Mouse (Mus musculus) lung, postnatal 36 days (tissue): ENCODE measurements at regions not wholly inside any gene's neighbourhood (a gene's known extent, or its start where the extent isn't known, plus 50 kb on each side); places are given as distances from the start of the nearest gene placed in this dataset.

Source experiments
- DNase-seq: peaks from one replicate; pipeline ENCODE4 v3.0.0; 2022; ENCODE audit warnings: mixed read lengths

DNA sequence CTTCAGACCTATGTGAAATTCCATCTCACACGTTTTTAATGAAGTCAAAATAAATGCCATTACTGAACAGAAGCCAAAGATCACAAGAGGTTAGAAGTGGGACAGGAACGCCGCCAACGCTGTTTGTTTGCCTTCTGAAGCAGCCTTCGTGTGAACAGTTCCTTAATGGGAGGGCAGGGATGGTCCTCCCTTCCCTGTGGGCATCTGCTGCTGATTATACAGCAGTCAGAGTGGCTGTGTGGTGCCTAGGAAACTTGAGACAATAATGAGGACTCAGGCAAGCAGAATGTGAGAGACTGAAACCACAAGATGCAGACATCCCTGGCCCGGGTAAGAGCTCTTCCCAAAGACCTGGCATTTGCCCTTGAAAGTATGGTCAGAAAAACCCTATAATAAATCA, 164.3 kb downstream of the Cxcl12 start:
- no peak for DNase-seq

GRCm38 (mm10) chr6:117342123-117342522, 173.8 kb downstream of the Cxcl12 start:
- DNase-seq, result no peak

DNA sequence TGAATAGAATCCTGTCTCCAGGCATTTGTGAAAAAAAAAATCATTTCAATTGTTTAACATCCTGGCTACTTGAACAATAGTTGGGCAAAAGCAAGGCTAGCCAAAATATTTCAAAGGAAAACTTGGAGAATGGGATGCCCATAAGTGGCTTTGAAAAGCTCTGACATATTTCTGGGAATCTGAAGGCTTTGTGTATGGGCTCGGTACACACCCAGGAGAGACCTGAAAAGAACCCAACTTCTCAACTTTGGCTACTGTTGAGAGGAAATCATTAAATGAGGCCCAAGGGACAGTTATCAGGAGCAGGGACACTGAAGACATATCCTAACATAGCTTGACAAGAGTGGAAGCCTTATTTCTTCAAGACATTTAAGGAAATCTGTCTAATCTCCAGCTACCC, 179.0 kb downstream of the Cxcl12 start:
- DNase-seq, result no peak

- DNase-seq, result no peak
Measured at GRCm38 (mm10) chr6:117351846-117352245, 183.5 kb downstream of the Cxcl12 start.

GRCm38 (mm10) chr6:117353091-117353490, 184.8 kb downstream of the Cxcl12 start:
- DNase-seq, result no peak

GRCm38 (mm10) chr6:117356101-117356500, 187.8 kb downstream of the Cxcl12 start:
- no peak for DNase-seq

GRCm38 (mm10) chr6:117359401-117359800, 191.1 kb downstream of the Cxcl12 start:
- no peak for DNase-seq

DNA sequence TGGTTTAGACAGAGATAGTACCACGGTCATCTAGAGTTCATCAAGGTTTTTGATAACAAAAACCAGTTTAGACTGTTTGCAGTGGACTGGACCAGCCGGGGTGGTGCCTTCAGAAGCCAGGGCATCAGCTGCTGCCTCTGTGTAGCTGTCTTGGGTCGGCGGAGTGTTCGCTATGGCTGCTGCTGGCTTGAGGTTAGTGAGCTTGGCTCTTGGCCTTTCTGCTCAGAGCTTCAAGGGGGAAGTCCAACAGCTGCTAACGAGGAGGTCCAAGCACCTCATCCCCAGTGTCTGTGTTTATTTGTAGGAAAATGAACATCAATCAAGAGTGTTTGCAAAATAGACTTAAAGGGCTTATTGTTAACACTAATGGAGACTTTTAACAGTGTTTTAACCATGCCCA, 198.2 kb downstream of the Cxcl12 start:
- DNase-seq, result no peak

GRCm38 (mm10) chr6:117375989-117376388, 207.7 kb downstream of the Cxcl12 start:
- no peak for DNase-seq

DNA sequence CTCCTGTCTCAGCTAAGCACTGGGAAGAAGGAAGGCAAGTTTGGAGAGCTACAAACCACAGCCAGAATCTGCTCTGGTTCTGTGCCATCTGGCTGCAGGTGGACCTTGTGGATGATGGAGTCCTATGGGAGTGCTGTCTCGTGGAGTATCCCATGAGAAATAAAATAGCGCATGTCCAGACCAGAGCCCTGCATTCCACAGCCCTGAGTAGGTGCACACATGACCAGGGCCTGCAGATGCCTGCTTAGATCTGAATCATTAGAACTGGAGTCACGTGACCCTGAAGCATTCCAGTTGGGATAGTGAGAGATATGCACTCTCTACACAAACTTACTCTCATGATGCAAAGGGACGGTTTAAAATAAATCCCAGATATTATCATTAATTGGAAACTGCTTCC, 211.6 kb downstream of the Cxcl12 start:
- DNase-seq, result no peak

DNA sequence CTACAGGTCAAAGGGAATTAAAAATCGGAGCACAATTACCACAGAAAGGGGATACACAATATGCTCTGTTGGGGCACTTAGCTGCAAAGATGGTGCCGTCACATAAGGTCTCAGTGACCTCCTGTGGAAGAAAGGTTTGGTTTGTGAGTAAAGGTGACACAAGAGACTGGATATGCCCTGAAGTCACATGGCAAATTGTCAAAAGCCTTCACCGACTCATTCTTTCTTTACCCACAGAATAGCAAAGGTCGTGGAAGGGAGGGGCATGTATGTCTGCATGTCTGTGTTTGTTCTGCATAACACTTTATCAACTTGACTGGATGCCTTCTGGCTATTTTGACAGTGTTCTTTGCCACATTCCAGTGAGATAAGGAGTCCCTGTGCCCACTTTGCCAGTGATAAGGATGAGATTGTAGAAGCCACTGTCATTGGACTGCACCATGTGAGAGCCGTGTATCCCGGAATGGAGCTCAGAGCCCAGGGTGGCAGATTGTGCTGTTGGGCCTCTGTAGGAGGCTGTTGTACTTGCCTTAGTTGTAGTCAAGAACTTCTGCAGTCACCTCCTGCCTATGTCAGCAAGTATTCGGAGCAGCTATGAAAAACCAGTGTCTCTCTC, 222.0 kb downstream of the Cxcl12 start:
- DNase-seq, result no peak

GRCm38 (mm10) chr6:117393480-117393879, 225.1 kb downstream of the Cxcl12 start:
- DNase-seq, result no peak

- DNase-seq, result no peak
Measured at GRCm38 (mm10) chr6:117405589-117406311, 237.4 kb downstream of the Cxcl12 start.

DNA sequence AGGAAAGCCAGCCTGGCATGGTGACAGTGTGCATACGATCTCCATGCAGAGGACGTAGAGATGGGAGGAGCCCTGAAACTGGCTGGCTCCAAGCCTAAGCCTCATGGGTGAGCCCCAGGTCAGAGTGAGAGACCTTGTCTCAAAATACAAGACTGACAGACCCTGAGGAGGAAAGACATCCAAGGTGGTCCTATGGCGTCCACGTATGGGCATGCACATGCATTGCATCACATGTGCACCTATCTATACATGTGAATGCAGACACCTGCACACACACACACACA, 237.9 kb downstream of the Cxcl12 start:
- no peak for DNase-seq

GRCm38 (mm10) chr6:117406757-117407156, 238.4 kb downstream of the Cxcl12 start:
- no peak for DNase-seq

DNA sequence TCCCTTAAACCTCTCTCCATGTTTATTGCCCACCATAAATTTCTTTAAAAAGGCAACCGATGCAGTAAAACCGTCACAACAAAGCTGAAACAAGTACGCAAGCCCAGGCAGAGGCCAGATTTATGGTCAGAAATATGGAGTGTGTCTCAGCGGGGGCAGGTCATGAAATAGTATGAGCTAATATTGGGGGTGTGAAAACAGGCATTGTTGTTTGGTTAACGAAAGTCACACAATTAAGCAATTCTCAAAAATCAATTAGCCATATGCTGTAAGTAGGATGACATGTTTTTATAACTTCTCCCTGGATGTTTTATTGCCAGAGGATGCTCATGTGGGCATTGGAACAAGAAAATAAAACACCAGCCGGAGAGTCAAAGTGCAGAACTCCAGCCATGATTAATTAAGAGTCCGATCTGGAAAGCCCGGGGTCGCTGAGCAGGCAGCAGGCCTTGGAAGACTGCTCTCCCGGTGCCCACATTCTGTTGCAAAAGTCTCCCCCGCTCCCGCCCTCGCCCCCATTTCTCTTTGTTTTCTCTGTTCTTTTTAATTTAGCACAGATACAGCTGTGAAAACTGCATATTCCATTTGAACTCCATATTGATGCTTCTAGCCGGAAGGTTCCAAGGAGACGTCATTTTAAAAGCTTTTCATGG, 239.0 kb downstream of the Cxcl12 start:
- no peak for DNase-seq

GRCm38 (mm10) chr6:117407953-117408352, 239.6 kb downstream of the Cxcl12 start:
- DNase-seq, result no peak

GRCm38 (mm10) chr6:117408971-117409783, 240.8 kb downstream of the Cxcl12 start:
- DNase-seq, result no peak

DNA sequence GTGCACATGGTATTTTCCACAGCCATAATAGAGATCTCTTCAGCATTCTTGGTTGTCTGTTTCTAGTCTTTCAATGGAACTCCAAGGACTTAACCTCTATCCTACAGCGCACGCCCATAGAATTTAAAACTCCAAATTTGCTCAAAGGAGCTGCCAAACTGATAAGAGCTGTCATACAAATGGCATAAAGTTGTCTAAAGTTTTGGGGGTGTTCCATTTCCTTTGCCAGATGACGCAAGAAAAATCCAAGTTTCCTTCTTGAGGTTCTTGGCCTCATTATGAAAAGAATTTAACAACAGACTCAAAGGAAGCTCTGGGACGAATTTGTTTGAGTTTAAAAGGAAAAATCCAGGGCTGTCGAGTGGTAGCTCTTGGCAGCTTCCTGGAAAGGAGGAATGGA, 246.6 kb downstream of the Cxcl12 start:
- DNase-seq, result no peak

DNA sequence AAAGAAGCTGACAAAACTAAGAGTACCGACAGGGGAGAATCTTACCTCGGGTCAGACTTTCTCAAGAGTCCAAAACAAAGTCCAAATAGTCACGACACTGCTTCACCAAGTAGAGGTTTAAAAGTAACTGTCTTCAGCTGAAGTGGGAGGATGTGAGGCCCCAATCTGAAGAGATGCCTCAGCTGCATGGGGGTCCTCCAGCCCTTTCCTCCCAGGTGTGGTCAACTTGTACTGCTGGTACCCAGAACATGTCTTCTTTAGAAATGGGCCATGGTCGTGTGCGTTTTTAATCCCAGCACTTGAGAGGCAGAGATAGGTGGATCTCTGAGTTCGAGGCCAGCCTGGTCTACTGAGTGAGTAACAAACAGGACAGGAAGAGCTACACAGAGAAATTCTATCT, 247.6 kb downstream of the Cxcl12 start:
- DNase-seq, result no peak

DNA sequence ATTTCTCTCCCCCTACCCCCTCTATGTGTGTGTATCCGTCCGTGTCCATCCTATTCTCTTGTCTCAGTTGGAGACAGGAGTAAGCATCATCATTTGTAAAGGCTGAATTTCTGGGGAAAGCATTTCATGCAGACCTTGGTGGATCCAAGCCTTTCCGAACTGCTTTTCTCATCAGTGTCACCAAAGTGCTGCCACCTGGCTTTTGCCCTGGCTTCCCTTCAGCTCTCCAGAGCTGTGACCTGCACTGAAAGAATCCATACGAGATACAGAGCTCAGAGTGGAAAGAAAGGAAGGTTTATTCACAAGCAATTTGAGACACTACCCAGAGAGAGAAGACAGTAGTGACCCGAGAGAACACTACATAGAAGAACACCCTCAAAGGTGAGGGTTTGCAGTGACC, 248.1 kb downstream of the Cxcl12 start:
- no peak for DNase-seq

GRCm38 (mm10) chr6:117422846-117423573, 254.7 kb downstream of the Cxcl12 start:
- peak; percentile 20 for DNase-seq

DNA sequence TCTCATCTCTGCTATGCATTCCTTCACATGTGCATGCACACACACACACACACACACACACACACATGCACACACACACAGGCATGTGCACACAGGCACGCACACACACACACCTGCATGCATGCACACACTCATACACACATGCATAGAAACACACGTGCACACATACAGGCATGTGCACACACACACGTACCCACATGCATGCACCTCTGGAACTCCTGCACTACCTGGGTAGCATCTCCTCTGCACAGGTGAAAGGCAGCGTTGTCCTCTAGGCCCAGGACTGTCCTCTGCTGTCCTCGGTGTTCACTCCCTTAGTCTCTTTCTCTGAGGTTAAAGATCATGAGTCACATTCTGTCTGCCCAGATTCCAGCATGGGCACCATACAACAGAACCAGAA, 258.0 kb downstream of the Cxcl12 start:
- DNase-seq, result no peak
